Mouse (Mus musculus) neural tube, embryonic 13.5 days (tissue): ENCODE data around the gene Ubl7. TPM values are rescaled to one million over a fixed set of nuclear protein-coding genes. Genes with fewer than 3 reads are reported as not detected.

Experiments
- ATAC-seq: fragments of 200-750 bp; cut with Nextera tagmentation; 2 replicates; pipeline ENCODE4 v1.8.0; 2017; ENCODE audit warnings: low read depth, mild to moderate bottlenecking, moderate TSS enrichment, moderate library complexity
- H3K27ac ChIP-seq: fragments of 300-500 bp; sonication (generic); replicated peaks from 2 replicates; pipeline ENCODE4 v1.5.1; 2015; ENCODE audit warnings: moderate library complexity, mild to moderate bottlenecking, inconsistent platforms
- H3K27me3 ChIP-seq: fragments of 300-500 bp; sonication (generic); 2 replicates; pipeline ENCODE4 v1.6.1; 2015; ENCODE audit warnings: mild to moderate bottlenecking, inconsistent platforms
- H3K36me3 ChIP-seq: fragments of 300-500 bp; sonication (generic); 2 replicates; pipeline ENCODE4 v1.6.1; 2015; ENCODE audit warnings: mild to moderate bottlenecking, inconsistent platforms
- H3K4me1 ChIP-seq: fragments of 300-500 bp; sonication (generic); replicated peaks from 2 replicates; pipeline ENCODE4 v1.6.1; 2015; ENCODE audit warnings: inconsistent platforms
- H3K4me2 ChIP-seq: fragments of 300-500 bp; sonication (generic); 2 replicates; pipeline ENCODE4 v1.6.1; 2015; ENCODE audit warnings: inconsistent platforms, mild to moderate bottlenecking, moderate library complexity
- H3K4me3 ChIP-seq: fragments of 300-500 bp; sonication (generic); 2 replicates; pipeline ENCODE4 v1.5.1; 2015; ENCODE audit warnings: mild to moderate bottlenecking, inconsistent platforms
- H3K9ac ChIP-seq: fragments of 300-500 bp; sonication (generic); 2 replicates; pipeline ENCODE4 v1.6.1; 2015; ENCODE audit warnings: moderate library complexity, mild to moderate bottlenecking, inconsistent platforms
- H3K9me3 ChIP-seq: fragments of 300-500 bp; sonication (generic); 2 replicates; pipeline ENCODE4 v1.6.1; 2016; ENCODE audit warnings: inconsistent platforms
- WGBS: fragments of 180-500 bp; shearing (Covaris S2); methylation state at CpG from one replicate; pipeline ENCODE4 v1.1.7; 2015; 5-methylcytosine and 5-hydroxymethylcytosine counted together
- polyA plus RNA-seq: library from polyadenylated mRNA; unstranded; fragments of >200 nt; fragmentation: Nextera tagmentation; extraction: Ambion mirVana; gene quantifications from 2 replicates; pipeline ENCODE4 v1.2.1, GENCODE M21; 2015

Ubl7 gene
- polyA plus RNA-seq, 1 experiment from 2014 or later: 166 TPM

GRCm38 (mm10) chr9:57940861-57941638, 30.3 kb downstream of the Ubl7 start:
- no peak; the same call in 1 of the 2 replicates for ATAC-seq
- 8% methylated on average over 27 of the region's 28 CpGs for WGBS
- Histone ChIP-seq H3K36me3 (no peaks in the 10 kb centered on the region), H3K4me1 (peaks cover 53% of the 10 kb centered on the region), H3K4me2 (peak overlapping the region; percentile 79), H3K27me3 (peaks cover 36% of the 10 kb centered on the region), H3K4me3 (peak overlapping the region; percentile 60), H3K9me3 (no peaks in the 10 kb centered on the region), H3K27ac (peak overlapping the region; percentile 91), H3K9ac (peak overlapping the region; percentile 89)

GRCm38 (mm10) chr9:57942039-57942438, 31.3 kb downstream of the Ubl7 start:
- WGBS: 47% methylated on average over 2 of the region's 2 CpGs
- Histone ChIP-seq H3K36me3 (no peaks in the 10 kb centered on the region), H3K9me3 (no peaks in the 10 kb centered on the region), H3K27me3 (peaks cover 30% of the 10 kb centered on the region), H3K27ac (no peak overlapping the region), H3K4me2 (peak overlapping the region; percentile 79), H3K4me3 (peak overlapping the region; percentile 60; the same call in 1 of the 2 replicates), H3K4me1 (peaks cover 63% of the 10 kb centered on the region), H3K9ac (no peak overlapping the region)
- ATAC-seq: no peak

- WGBS: 31% methylated on average over 2 of the region's 2 CpGs
- no peak overlapping the region for H3K4me2 ChIP-seq
These were observed 32.3 kb downstream of the Ubl7 start for GRCm38 (mm10) chr9:57943067-57943466.

GRCm38 (mm10) chr9:57944572-57944971, 33.8 kb downstream of the Ubl7 start:
- ATAC-seq: no peak
- H3K4me2 ChIP-seq: no peak overlapping the region
- 27% methylated on average over 5 of the region's 5 CpGs for WGBS
- no peak overlapping the region for H3K27ac ChIP-seq
- H3K27me3 ChIP-seq: peaks cover 22% of the 10 kb centered on the region
- no peak overlapping the region for H3K4me3 ChIP-seq
- H3K36me3 ChIP-seq: no peaks in the 10 kb centered on the region
- H3K9me3 ChIP-seq: no peaks in the 10 kb centered on the region
- H3K4me1 ChIP-seq: peaks cover 64% of the 10 kb centered on the region
- H3K9ac ChIP-seq: no peak overlapping the region

More at GRCm38 (mm10) chr9:57943067-57943466, 32.3 kb downstream of the Ubl7 start:
- Histone ChIP-seq H3K4me1 (peaks cover 69% of the 10 kb centered on the region), H3K4me3 (no peak overlapping the region), H3K9ac (peak overlapping the region; percentile 17; the same call in 1 of the 2 replicates), H3K36me3 (no peaks in the 10 kb centered on the region), H3K27ac (no peak overlapping the region), H3K27me3 (peaks cover 30% of the 10 kb centered on the region), H3K9me3 (no peaks in the 10 kb centered on the region)
- ATAC-seq: no peak

GRCm38 (mm10) chr9:57945771-57946616, 35.2 kb downstream of the Ubl7 start:
- WGBS: 72% methylated on average over 8 of the region's 8 CpGs
- Histone ChIP-seq H3K9me3 (no peaks in the 10 kb centered on the region), H3K4me1 (peaks cover 74% of the 10 kb centered on the region), H3K27ac (no peak overlapping the region), H3K27me3 (peaks cover 21% of the 10 kb centered on the region), H3K9ac (peak overlapping the region; percentile 41; the same call in 1 of the 2 replicates), H3K36me3 (no peaks in the 10 kb centered on the region), H3K4me3 (no peak overlapping the region), H3K4me2 (no peak overlapping the region)
- ATAC-seq: no peak

GRCm38 (mm10) chr9:57947381-57948030, 36.7 kb downstream of the Ubl7 start:
- Histone ChIP-seq H3K27me3 (peaks cover 7% of the 10 kb centered on the region), H3K4me1 (peaks cover 73% of the 10 kb centered on the region), H3K36me3 (no peaks in the 10 kb centered on the region), H3K4me2 (no peak overlapping the region), H3K27ac (no peak overlapping the region), H3K9me3 (no peaks in the 10 kb centered on the region), H3K9ac (no peak overlapping the region), H3K4me3 (no peak overlapping the region)
- WGBS: 61% methylated on average over 7 of the region's 7 CpGs
- no peak for ATAC-seq

GRCm38 (mm10) chr9:57948333-57948931, 37.7 kb downstream of the Ubl7 start:
- Histone ChIP-seq H3K9ac (no peak overlapping the region), H3K27ac (no peak overlapping the region), H3K4me2 (no peak overlapping the region), H3K27me3 (no peaks in the 10 kb centered on the region), H3K9me3 (no peaks in the 10 kb centered on the region), H3K4me3 (no peak overlapping the region), H3K36me3 (no peaks in the 10 kb centered on the region), H3K4me1 (peaks cover 67% of the 10 kb centered on the region)
- 82% methylated on average over 7 of the region's 7 CpGs for WGBS
- no peak for ATAC-seq

- Histone ChIP-seq H3K9ac (no peak overlapping the region), H3K4me3 (no peak overlapping the region), H3K4me2 (no peak overlapping the region), H3K27ac (no peak overlapping the region), H3K36me3 (no peaks in the 10 kb centered on the region), H3K9me3 (no peaks in the 10 kb centered on the region), H3K27me3 (no peaks in the 10 kb centered on the region), H3K4me1 (peaks cover 67% of the 10 kb centered on the region)
- WGBS: 79% methylated on average over 8 of the region's 8 CpGs
- no peak for ATAC-seq
These were observed 38.4 kb downstream of the Ubl7 start for GRCm38 (mm10) chr9:57949102-57949704.

GRCm38 (mm10) chr9:57949879-57950278, 39.1 kb downstream of the Ubl7 start:
- Histone ChIP-seq H3K27ac (no peak overlapping the region), H3K27me3 (no peaks in the 10 kb centered on the region), H3K9ac (no peak overlapping the region), H3K9me3 (no peaks in the 10 kb centered on the region), H3K4me1 (peaks cover 64% of the 10 kb centered on the region), H3K36me3 (0 out of 2 replicates have a peak, but pooled peaks cover 4% of the 10 kb centered on the region), H3K4me2 (no peak overlapping the region), H3K4me3 (no peak overlapping the region)
- no peak for ATAC-seq
- WGBS: 46% methylated on average over 8 of the region's 8 CpGs

- H3K36me3 ChIP-seq: peaks cover 11% of the 10 kb centered on the region; the same call in 1 of the 2 replicates
- no peak overlapping the region for H3K4me3 ChIP-seq
- H3K27ac ChIP-seq: no peak overlapping the region
- no peaks in the 10 kb centered on the region for H3K9me3 ChIP-seq
- 35% methylated on average over 9 of the region's 9 CpGs for WGBS
- no peak overlapping the region for H3K4me2 ChIP-seq
- peak overlapping the region; percentile 43; the same call in 1 of the 2 replicates for H3K9ac ChIP-seq
- H3K4me1 ChIP-seq: peaks cover 58% of the 10 kb centered on the region
- ATAC-seq: no peak
- no peaks in the 10 kb centered on the region for H3K27me3 ChIP-seq
These were observed 39.7 kb downstream of the Ubl7 start for GRCm38 (mm10) chr9:57950519-57950918.

- Histone ChIP-seq H3K4me3 (no peak overlapping the region), H3K27ac (no peak overlapping the region), H3K36me3 (peaks cover 25% of the 10 kb centered on the region), H3K9me3 (no peaks in the 10 kb centered on the region), H3K4me1 (peaks cover 43% of the 10 kb centered on the region), H3K27me3 (no peaks in the 10 kb centered on the region), H3K4me2 (no peak overlapping the region), H3K9ac (peak overlapping the region; percentile 45; the same call in 1 of the 2 replicates)
- no peak for ATAC-seq
- 73% methylated on average over 6 of the region's 6 CpGs for WGBS
These were observed 41.2 kb downstream of the Ubl7 start for GRCm38 (mm10) chr9:57951993-57952392.
